Mouse (Mus musculus): Measurements from ENCODE around the gene Gm20662. TPM values are rescaled to one million over a fixed set of nuclear protein-coding genes. Genes with fewer than 3 reads are reported as not detected.

Gene Gm20662
- polyA plus RNA-seq, 1 experiment from 2014 or later = 0.46 TPM

DNA sequence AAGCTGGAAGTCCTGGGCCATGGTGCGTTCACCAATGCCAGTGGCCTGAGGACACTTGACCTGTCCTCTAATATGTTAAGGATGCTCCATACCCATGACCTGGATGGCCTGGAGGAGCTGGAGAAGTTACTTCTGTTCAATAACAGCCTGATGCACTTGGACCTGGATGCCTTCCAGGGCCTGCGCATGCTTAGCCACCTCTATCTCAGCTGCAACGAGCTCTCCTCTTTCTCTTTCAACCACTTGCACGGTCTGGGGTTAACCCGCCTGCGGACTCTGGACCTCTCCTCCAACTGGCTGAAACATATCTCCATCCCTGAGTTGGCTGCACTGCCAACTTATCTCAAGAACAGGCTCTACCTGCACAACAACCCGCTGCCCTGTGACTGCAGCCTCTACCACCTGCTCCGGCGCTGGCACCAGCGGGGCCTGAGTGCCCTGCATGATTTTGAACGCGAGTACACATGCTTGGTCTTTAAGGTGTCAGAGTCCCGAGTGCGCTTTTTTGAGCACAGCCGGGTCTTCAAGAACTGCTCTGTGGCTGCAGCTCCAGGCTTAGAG, 57.6 kb downstream of the Gm20662 start:
- H3K27ac ChIP-seq = no peak overlapping the region
- peaks cover 80% of the 10 kb centered on the region for H3K36me3 ChIP-seq
- no peaks in the 10 kb centered on the region for H3K27me3 ChIP-seq (ENCODE audit: insufficient read depth, poor library complexity, severe bottlenecking)
- 93% methylated on average over 15 of the region's 15 CpGs for WGBS
- H3K4me1 ChIP-seq (replicated peaks) = peaks cover 27% of the 10 kb centered on the region
- H3K4me3 ChIP-seq = no peak overlapping the region
- no peaks in the 10 kb centered on the region for H3K9me3 ChIP-seq
- DNase-seq (ENCODE audit: low spot score) = no peak

DNA sequence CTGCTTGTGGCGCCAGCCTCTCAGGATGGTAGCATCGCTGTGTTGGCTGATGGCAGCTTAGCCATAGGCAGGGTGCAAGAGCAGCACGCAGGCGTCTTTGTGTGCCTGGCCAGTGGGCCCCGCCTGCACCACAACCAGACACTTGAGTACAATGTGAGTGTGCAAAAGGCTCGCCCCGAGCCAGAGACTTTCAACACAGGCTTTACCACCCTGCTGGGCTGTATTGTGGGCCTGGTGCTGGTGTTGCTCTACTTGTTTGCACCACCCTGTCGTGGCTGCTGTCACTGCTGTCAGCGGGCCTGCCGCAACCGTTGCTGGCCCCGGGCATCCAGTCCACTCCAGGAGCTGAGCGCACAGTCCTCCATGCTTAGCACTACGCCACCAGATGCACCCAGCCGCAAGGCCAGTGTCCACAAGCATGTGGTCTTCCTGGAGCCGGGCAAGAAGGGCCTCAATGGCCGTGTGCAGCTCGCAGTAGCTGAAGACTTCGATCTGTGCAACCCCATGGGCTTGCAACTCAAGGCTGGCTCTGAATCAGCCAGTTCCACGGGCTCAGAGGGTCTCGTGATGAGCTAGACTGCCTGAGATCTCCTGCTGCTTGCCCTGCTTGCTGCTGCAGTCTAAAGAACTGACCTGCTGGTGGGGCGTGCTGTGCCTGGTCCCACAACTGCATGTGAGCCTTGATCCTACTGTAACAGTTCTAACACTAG, 58.3 kb downstream of the Gm20662 start:
- no peak for DNase-seq (ENCODE audit: low spot score)
- WGBS = 93% methylated on average over 22 of the region's 22 CpGs
- Histone ChIP-seq H3K27ac (no peak overlapping the region), H3K4me1 (replicated peaks) (peaks cover 25% of the 10 kb centered on the region), H3K4me3 (no peak overlapping the region), H3K36me3 (peaks cover 87% of the 10 kb centered on the region), H3K9me3 (no peaks in the 10 kb centered on the region), H3K27me3 (ENCODE audit: insufficient read depth, poor library complexity, severe bottlenecking) (no peaks in the 10 kb centered on the region)

DNA sequence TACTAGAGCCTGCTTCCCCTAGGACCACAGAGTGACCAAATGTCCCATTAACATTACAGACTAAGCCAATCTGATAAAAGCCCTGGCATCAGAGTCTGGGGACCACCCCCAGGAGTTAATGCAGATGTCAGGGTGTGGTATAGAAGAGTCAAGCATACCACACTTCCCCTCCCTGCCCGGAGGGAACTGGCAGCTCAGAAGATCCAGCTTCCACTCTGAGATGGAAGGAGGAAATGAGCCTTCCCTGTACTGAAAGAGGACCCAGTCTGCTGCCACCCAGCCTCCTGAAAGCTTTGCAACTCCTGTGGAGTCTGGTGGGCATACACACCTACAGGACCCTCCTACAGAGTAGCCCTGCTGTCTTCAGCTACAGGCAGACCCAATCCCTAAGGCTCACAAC, 58.9 kb downstream of the Gm20662 start:
- Histone ChIP-seq H3K27me3 (ENCODE audit: insufficient read depth, poor library complexity, severe bottlenecking) (no peaks in the 10 kb centered on the region), H3K27ac (no peak overlapping the region), H3K9me3 (no peaks in the 10 kb centered on the region), H3K4me1 (replicated peaks) (peaks cover 20% of the 10 kb centered on the region), H3K4me3 (no peak overlapping the region), H3K36me3 (peaks cover 93% of the 10 kb centered on the region)
- 76% methylated on average over 1 of the region's 1 CpGs for WGBS
- DNase-seq (ENCODE audit: low spot score) = no peak

DNA sequence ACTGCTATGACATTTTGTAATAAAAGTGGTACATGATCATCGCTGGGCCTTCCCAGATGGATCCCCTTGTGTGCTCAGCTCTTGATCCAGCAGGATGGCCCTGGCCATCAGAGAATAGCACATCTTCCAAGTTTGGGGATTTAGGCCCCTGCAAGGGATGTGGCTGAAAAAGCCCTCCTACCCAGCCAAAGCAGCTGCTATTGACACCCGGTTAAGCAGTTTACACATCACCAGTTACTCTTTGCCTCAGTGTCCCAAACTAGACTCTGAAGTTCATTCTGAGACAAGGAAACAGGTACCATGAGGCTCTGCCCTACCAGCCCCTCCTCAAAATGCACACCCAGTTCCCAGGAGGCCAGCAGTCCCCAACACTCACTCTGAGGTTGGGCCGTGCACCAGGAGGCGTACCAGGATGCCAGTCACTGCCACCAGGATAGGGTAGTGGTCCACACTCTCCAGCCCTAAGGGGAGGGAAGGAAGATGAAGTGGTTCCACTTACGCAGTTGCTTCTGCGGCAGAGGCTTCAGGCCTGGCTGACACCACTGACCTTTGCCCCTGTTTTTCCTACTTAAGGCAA, 59.6 kb downstream of the Gm20662 start:
- no peak for DNase-seq (ENCODE audit: low spot score)
- peaks cover 91% of the 10 kb centered on the region for H3K36me3 ChIP-seq
- H3K4me3 ChIP-seq = no peak overlapping the region
- H3K4me1 ChIP-seq (replicated peaks) = peaks cover 17% of the 10 kb centered on the region
- H3K27ac ChIP-seq = no peak overlapping the region
- no peaks in the 10 kb centered on the region for H3K9me3 ChIP-seq
- H3K27me3 ChIP-seq (ENCODE audit: insufficient read depth, poor library complexity, severe bottlenecking) = no peaks in the 10 kb centered on the region
- WGBS = 89% methylated on average over 6 of the region's 6 CpGs

DNA sequence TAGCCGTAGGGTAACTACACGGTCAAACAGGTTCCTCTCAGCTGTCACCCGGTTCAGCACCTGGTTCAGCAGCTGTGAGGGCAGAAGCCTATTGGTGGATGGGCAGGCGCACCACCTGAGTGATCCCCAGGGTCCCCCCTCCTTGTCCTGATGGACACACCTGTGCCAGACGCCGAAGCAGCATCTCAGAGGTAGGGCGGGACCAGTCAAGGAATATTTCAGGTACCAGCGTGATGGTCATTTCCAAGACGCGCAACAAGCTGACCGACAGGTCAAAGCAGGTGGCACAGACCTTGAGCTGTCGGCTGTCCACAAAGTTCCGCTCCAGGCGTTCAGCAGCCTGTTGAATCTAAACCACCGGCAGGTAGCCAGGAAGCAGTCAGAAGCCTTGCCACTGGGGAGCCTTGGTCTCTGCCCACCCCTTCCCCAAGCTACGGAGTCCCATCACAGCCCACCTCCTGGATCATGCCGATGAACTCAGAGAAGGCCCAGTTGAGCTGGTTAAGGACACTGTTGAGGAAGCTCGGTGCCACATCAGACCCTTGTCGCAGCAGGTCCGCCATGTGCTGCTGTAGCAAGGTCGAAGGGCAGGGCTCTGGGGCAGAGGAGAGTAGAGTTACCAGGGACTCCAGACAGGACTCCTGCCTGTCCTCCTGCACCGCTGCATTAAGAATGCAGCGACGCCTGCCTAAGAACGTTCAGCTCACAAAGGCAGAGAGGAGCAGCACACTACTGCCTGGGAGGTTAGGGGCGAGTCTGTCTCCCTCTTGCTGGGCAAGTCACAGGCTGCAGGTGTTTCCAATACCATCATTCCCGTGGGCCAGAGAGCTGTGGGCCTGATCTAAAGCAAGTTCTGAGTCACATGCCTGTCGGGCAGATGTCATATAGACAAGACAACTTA, 60.5 kb downstream of the Gm20662 start:
- 77% methylated on average over 28 of the region's 28 CpGs for WGBS
- no peak for DNase-seq (ENCODE audit: low spot score)
- Histone ChIP-seq H3K4me3 (no peak overlapping the region; the same call in 1 of the 2 replicates), H3K27me3 (ENCODE audit: insufficient read depth, poor library complexity, severe bottlenecking) (no peaks in the 10 kb centered on the region), H3K4me1 (replicated peaks) (peaks cover 17% of the 10 kb centered on the region), H3K9me3 (no peaks in the 10 kb centered on the region), H3K27ac (no peak overlapping the region), H3K36me3 (peaks cover 88% of the 10 kb centered on the region)

DNA sequence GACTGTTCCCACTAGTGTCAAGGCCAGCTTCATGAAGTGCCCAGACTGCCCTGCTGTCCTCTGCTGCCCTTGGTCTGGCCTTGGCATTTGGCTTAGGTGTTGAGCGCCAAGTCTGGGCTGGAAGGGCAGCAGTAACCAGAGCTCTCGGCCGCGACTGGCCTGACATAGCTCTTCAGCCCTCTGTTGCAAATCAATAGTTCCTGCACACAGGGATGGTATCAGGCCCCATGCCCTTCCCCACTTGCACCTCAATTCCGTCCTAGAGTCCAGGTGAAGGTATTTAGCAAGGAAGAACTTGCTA, 61.1 kb downstream of the Gm20662 start:
- Histone ChIP-seq H3K9me3 (no peaks in the 10 kb centered on the region), H3K4me3 (no peak overlapping the region), H3K4me1 (replicated peaks) (peaks cover 17% of the 10 kb centered on the region), H3K36me3 (peaks cover 88% of the 10 kb centered on the region), H3K27me3 (ENCODE audit: insufficient read depth, poor library complexity, severe bottlenecking) (no peaks in the 10 kb centered on the region), H3K27ac (no peak overlapping the region)
- 89% methylated on average over 5 of the region's 5 CpGs for WGBS
- DNase-seq (ENCODE audit: low spot score) = no peak

DNA sequence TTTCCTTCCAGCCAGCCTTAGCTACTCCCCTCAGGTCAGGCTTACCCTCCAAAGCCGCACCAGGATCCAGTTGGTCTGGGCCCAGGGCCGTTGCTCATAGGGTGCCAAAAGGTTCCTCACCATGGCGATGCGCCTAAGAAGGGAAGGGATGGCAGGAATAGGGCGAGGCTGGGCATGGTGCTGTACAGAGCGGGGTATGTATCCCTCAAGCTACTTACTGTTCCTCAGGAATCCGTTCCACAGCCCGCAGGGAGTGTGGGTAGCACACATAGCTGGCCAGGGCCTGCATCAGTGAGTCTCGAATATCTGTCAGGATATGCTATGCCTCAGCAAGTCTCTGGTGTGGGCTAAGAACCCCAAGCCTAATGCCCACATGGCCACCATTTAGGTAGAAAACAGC, 62.1 kb downstream of the Gm20662 start:
- Histone ChIP-seq H3K4me1 (replicated peaks) (peaks cover 9% of the 10 kb centered on the region), H3K27me3 (ENCODE audit: insufficient read depth, poor library complexity, severe bottlenecking) (no peaks in the 10 kb centered on the region), H3K9me3 (no peaks in the 10 kb centered on the region), H3K4me3 (no peak overlapping the region), H3K27ac (no peak overlapping the region), H3K36me3 (peaks cover 92% of the 10 kb centered on the region)
- 95% methylated on average over 9 of the region's 9 CpGs for WGBS
- no peak for DNase-seq (ENCODE audit: low spot score)

DNA sequence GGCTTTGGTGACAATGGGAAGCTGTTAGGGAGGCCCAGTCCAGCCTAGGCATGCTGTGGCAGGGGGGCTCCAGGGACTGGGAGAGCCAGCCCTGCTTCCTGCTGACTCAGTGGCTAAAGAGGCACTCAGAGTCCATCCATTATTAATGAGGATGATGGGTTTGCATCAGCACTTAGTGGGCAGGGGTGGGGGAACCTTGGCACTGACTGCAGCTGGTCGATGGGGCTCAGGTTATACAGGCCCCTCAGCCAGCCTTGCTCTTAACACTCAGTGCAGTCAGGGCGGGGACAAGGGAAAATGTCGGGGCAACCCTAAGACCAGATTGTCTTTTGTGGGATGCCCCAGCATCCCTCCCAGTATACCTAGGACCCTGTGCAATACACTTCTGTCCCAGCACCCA, 66.0 kb downstream of the Gm20662 start:
- Histone ChIP-seq H3K4me3 (no peak overlapping the region), H3K4me1 (replicated peaks) (peaks cover 1% of the 10 kb centered on the region; the same call in 1 of the 2 replicates), H3K36me3 (peaks cover 85% of the 10 kb centered on the region), H3K27ac (no peak overlapping the region), H3K27me3 (ENCODE audit: insufficient read depth, poor library complexity, severe bottlenecking) (no peaks in the 10 kb centered on the region), H3K9me3 (no peaks in the 10 kb centered on the region)
- DNase-seq (ENCODE audit: low spot score) = no peak
- 89% methylated on average over 3 of the region's 3 CpGs for WGBS

DNA sequence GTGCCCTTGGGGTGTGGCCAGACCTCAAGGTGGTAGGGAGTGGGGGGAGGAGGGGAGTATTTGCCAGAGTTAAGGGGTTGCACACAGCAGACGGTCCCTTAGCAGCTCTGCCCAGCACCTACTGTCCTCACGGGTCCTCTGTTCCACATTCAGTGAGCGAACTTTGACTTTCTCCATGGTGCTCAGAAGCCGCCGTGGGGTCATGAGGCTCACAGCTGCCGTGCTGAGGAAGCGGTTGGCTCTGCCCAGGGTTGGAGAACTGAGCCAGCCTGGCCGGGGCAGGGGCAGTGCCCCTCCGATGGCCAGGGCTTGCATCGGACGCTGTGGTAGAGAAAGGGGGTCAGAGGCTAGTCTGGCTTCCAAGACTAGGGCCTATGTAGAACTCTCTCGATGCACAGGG, 67.2 kb downstream of the Gm20662 start:
- Histone ChIP-seq H3K36me3 (peaks cover 74% of the 10 kb centered on the region), H3K9me3 (no peaks in the 10 kb centered on the region), H3K27ac (no peak overlapping the region), H3K4me1 (replicated peaks) (no peaks in the 10 kb centered on the region; the same call in 1 of the 2 replicates), H3K27me3 (ENCODE audit: insufficient read depth, poor library complexity, severe bottlenecking) (no peaks in the 10 kb centered on the region), H3K4me3 (no peak overlapping the region)
- 92% methylated on average over 12 of the region's 12 CpGs for WGBS
- no peak for DNase-seq (ENCODE audit: low spot score)

DNA sequence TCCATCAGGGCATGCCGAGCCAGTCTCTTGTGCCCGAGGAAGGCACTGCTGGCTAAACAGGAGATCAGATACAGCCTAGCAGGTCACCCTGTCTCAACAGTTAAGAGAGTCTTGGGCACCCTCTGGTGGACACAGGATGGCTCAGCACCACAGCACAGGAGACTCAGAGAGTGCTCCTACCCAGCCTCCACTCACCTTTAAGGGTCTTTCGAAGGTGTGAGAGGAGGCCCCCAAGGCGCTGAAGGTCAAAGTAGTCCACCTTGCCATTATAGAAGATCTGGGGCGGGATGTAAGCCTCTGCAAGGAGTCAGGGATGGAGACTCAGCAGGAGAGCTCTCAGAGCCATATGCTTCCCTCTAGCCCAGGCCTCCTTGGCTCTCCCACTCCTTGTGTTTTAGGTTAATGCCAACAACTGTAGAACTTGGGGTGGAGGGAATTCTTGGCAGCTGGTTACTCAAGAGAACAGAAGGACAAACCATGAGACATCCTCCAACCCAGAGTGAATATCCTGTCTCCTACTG, 69.4 kb downstream of the Gm20662 start:
- Histone ChIP-seq H3K36me3 (peaks cover 75% of the 10 kb centered on the region), H3K4me1 (replicated peaks) (no peaks in the 10 kb centered on the region; the same call in 1 of the 2 replicates), H3K4me3 (no peak overlapping the region), H3K27me3 (ENCODE audit: insufficient read depth, poor library complexity, severe bottlenecking) (no peaks in the 10 kb centered on the region), H3K9me3 (no peaks in the 10 kb centered on the region), H3K27ac (no peak overlapping the region)
- WGBS = 50% methylated on average over 5 of the region's 5 CpGs
- peak; percentile 44 for DNase-seq (ENCODE audit: low spot score)

DNA sequence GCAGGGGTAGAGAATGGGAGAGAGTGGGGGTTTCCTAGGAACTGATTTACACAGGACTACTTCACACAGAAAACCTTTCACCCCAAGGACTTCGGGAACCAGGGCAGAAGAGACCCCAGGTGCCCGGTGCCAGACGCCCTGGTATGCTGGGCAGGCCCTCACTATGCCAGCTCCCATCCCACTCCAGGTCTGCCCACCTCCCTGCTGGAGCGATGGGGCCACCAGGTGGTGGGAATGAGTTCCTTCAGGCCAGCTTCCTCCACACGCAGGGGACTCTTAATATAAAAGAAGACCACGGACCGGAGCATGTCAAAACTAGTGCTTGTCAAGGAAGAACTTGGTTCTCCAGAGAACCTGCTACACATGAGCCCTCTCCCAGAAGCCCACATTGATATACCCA, 71.0 kb downstream of the Gm20662 start:
- peaks cover 73% of the 10 kb centered on the region for H3K36me3 ChIP-seq
- no peak overlapping the region for H3K27ac ChIP-seq
- no peaks in the 10 kb centered on the region; the same call in 1 of the 2 replicates for H3K4me1 ChIP-seq (replicated peaks)
- WGBS = 88% methylated on average over 7 of the region's 7 CpGs
- no peak for DNase-seq (ENCODE audit: low spot score)
- H3K4me3 ChIP-seq = no peak overlapping the region
- H3K27me3 ChIP-seq (ENCODE audit: insufficient read depth, poor library complexity, severe bottlenecking) = no peaks in the 10 kb centered on the region
- no peaks in the 10 kb centered on the region for H3K9me3 ChIP-seq

DNA sequence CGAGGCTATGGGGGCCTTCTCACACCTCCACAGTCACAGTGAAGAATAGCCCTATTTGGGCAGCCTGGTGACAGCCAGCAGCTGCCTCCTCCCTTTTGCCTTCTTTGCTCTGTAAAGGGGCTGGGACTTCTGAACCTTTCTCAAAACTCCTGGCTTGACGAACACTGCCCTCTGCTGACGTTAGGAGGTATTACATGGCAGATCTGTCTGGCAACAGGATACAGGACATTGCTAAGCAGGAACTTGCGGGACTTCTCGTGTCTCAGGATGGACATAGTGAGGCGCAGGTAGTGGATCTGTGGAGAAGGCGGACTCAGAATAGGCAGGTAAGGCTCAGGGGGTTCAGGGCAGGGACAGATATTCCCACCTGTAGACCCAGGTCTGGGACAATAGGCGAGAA, 71.8 kb downstream of the Gm20662 start:
- Histone ChIP-seq H3K9me3 (no peaks in the 10 kb centered on the region), H3K27ac (no peak overlapping the region), H3K36me3 (peaks cover 66% of the 10 kb centered on the region), H3K4me1 (replicated peaks) (no peaks in the 10 kb centered on the region; the same call in 1 of the 2 replicates), H3K4me3 (no peak overlapping the region), H3K27me3 (ENCODE audit: insufficient read depth, poor library complexity, severe bottlenecking) (no peaks in the 10 kb centered on the region)
- 25% methylated on average over 8 of the region's 8 CpGs for WGBS
- peak; percentile 88 for DNase-seq (ENCODE audit: low spot score)

Data from hindbrain, embryonic 10.5 days (tissue).